Mouse (Mus musculus): ENCODE results near the gene Prkca. TPM values are rescaled to one million over a fixed set of nuclear protein-coding genes. Genes with fewer than 3 reads are reported as not detected.

The Prkca gene
- polyA plus RNA-seq, 1 experiment from 2014 or later: 4.5 TPM

DNA sequence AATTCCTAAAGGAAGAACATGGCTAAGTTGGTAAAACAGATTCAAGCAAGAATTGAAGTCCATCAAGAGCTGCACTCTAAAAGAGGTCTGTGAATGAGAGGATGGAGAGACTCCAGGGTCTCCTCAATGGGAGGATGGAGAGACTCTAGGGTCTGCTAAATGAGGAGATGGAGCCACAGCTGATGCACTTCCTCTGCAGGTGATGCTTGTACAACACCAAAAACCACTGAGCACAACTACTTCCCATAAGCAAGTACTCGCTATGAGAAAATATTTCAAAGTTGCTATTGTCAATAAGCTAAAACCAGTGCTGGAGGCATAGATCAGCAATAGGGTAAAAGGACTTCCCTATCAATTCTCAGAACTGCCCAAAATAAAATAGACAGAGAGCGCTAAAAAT, 137.1 kb downstream of the Prkca start:
- 97% methylated on average over 2 of the region's 2 CpGs for WGBS
- ATAC-seq (ENCODE audit: low FRiP score): no peak
- H3K4me2 ChIP-seq: no peak overlapping the region

DNA sequence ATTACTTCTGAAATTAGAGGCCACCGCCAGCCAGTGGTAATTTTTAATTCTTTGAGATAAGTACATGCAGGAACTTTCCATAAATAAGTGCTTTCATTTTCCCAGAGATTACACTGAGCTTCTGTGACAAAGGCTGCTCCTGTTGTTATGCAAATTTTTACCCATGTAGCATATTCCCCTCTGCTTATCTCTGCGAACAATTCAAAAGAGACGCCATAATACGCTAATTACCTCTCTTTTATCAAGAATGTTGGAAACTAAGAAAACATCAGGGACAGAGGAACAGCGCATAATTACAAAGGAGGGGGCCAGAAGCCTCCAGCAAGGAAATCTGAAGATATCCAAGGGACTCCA, 138.9 kb downstream of the Prkca start:
- WGBS: 17% methylated on average over 5 of the region's 5 CpGs
- Histone ChIP-seq H3K9me3 (ENCODE audit: control insufficient read depth, low read length) (no peaks in the 10 kb centered on the region), H3K4me2 (no peak overlapping the region), H3K27me3 (ENCODE audit: control insufficient read depth, insufficient read depth, low read length) (no peaks in the 10 kb centered on the region; the same call in 1 of the 2 replicates), H3K36me3 (ENCODE audit: control insufficient read depth, insufficient read depth, low read length) (no peaks in the 10 kb centered on the region), H3K4me3 (ENCODE audit: low read depth, low read length) (no peak overlapping the region), H3K9ac (ENCODE audit: low read length) (no peak overlapping the region), H3K27ac (ENCODE audit: low read depth, low read length) (no peak overlapping the region), H3K4me1 (ENCODE audit: control insufficient read depth, insufficient read depth, low read length) (peaks cover 18% of the 10 kb centered on the region)
- ATAC-seq (ENCODE audit: low FRiP score) (0 out of 2 replicates have a peak, but pooled peaks have one; percentile 46), DNase-seq (ENCODE audit: low spot score, missing footprints) (no peak)

More for the DNA sequence above, 137.1 kb downstream of the Prkca start:
- Histone ChIP-seq H3K27me3 (ENCODE audit: control insufficient read depth, insufficient read depth, low read length) (no peaks in the 10 kb centered on the region; the same call in 1 of the 2 replicates), H3K9me3 (ENCODE audit: control insufficient read depth, low read length) (no peaks in the 10 kb centered on the region), H3K4me1 (ENCODE audit: control insufficient read depth, insufficient read depth, low read length) (peaks cover 14% of the 10 kb centered on the region; the same call in 1 of the 2 replicates), H3K27ac (ENCODE audit: low read depth, low read length) (no peak overlapping the region), H3K36me3 (ENCODE audit: control insufficient read depth, insufficient read depth, low read length) (no peaks in the 10 kb centered on the region), H3K9ac (ENCODE audit: low read length) (no peak overlapping the region), H3K4me3 (ENCODE audit: low read depth, low read length) (no peak overlapping the region)
- DNase-seq (ENCODE audit: low spot score, missing footprints): no peak

GRCm38 (mm10) chr11:108204202-108204894, 139.4 kb downstream of the Prkca start:
- H3K27ac ChIP-seq (ENCODE audit: low read depth, low read length): no peak overlapping the region
- H3K9ac ChIP-seq (ENCODE audit: low read length): no peak overlapping the region
- H3K4me3 ChIP-seq (ENCODE audit: low read depth, low read length): no peak overlapping the region
- ATAC-seq (ENCODE audit: low FRiP score) (peak; percentile 33; the same call in 1 of the 2 replicates), DNase-seq (ENCODE audit: low spot score, missing footprints) (no peak)
- 46% methylated on average over 7 of the region's 7 CpGs for WGBS
- H3K36me3 ChIP-seq (ENCODE audit: control insufficient read depth, insufficient read depth, low read length): no peaks in the 10 kb centered on the region
- no peaks in the 10 kb centered on the region; the same call in 1 of the 2 replicates for H3K27me3 ChIP-seq (ENCODE audit: control insufficient read depth, insufficient read depth, low read length)
- H3K4me2 ChIP-seq: no peak overlapping the region
- peaks cover 18% of the 10 kb centered on the region for H3K4me1 ChIP-seq (ENCODE audit: control insufficient read depth, insufficient read depth, low read length)
- no peaks in the 10 kb centered on the region for H3K9me3 ChIP-seq (ENCODE audit: control insufficient read depth, low read length)

GRCm38 (mm10) chr11:108202835-108203234, 140.9 kb downstream of the Prkca start:
- Histone ChIP-seq H3K4me2 (no peak overlapping the region), H3K9me3 (ENCODE audit: control insufficient read depth, low read length) (no peaks in the 10 kb centered on the region), H3K36me3 (ENCODE audit: control insufficient read depth, insufficient read depth, low read length) (no peaks in the 10 kb centered on the region), H3K4me3 (ENCODE audit: low read depth, low read length) (no peak overlapping the region), H3K27me3 (ENCODE audit: control insufficient read depth, insufficient read depth, low read length) (no peaks in the 10 kb centered on the region; the same call in 1 of the 2 replicates), H3K9ac (ENCODE audit: low read length) (no peak overlapping the region), H3K4me1 (ENCODE audit: control insufficient read depth, insufficient read depth, low read length) (peaks cover 18% of the 10 kb centered on the region), H3K27ac (ENCODE audit: low read depth, low read length) (no peak overlapping the region)
- 91% methylated on average over 7 of the region's 7 CpGs for WGBS
- no peak for ATAC-seq (ENCODE audit: low FRiP score)
- no peak for DNase-seq (ENCODE audit: low spot score, missing footprints)

DNA sequence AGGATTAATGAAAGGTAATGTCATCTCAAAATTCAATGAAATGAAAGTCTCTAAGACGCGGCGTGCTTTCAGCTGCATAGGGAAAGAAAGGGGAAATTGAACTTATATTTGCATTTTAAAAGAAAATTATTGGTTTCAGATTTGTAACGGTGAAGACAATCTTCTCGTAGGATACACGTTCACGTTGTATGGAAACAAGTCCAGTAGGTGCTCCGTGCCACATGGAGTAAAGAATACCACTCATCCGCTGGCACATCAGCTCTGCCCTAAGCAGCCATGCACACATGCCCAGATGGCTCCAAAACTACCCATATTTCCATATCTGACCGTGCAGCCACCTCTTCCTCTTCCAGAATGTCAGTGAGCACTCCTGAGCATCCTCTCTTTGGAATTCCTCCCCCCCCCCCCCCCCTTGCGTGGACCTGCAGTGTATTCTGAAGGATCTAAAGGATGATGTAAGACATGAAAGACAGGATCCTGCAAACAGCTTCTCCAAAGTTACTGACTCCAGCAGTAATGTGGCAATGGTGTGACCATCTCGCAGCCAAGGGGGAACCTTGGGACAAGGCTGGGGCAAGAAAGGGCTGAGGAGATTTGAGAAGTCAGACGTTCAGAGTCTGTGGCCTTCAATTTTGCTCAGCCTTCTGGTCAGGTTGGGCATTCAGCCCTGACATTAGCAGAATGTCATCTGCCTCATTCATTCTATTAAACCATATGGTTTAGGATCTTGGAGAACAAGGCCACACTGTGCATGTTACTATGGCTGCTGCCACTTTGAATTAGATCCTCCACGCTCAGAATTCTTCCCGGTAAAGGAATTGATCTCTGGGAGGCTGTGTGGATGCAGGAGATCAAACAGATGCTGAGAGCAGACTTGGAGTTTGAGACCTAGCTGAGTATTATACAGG, 142.8 kb downstream of the Prkca start:
- H3K4me3 ChIP-seq (ENCODE audit: low read depth, low read length): no peak overlapping the region
- ATAC-seq (ENCODE audit: low FRiP score) (no peak), DNase-seq (ENCODE audit: low spot score, missing footprints) (no peak)
- H3K9me3 ChIP-seq (ENCODE audit: control insufficient read depth, low read length): no peaks in the 10 kb centered on the region
- no peak overlapping the region for H3K9ac ChIP-seq (ENCODE audit: low read length)
- H3K4me1 ChIP-seq (ENCODE audit: control insufficient read depth, insufficient read depth, low read length): peaks cover 18% of the 10 kb centered on the region
- H3K27me3 ChIP-seq (ENCODE audit: control insufficient read depth, insufficient read depth, low read length): no peaks in the 10 kb centered on the region; the same call in 1 of the 2 replicates
- H3K27ac ChIP-seq (ENCODE audit: low read depth, low read length): no peak overlapping the region
- no peaks in the 10 kb centered on the region for H3K36me3 ChIP-seq (ENCODE audit: control insufficient read depth, insufficient read depth, low read length)
- no peak overlapping the region for H3K4me2 ChIP-seq
- WGBS: 84% methylated on average over 15 of the region's 15 CpGs

DNA sequence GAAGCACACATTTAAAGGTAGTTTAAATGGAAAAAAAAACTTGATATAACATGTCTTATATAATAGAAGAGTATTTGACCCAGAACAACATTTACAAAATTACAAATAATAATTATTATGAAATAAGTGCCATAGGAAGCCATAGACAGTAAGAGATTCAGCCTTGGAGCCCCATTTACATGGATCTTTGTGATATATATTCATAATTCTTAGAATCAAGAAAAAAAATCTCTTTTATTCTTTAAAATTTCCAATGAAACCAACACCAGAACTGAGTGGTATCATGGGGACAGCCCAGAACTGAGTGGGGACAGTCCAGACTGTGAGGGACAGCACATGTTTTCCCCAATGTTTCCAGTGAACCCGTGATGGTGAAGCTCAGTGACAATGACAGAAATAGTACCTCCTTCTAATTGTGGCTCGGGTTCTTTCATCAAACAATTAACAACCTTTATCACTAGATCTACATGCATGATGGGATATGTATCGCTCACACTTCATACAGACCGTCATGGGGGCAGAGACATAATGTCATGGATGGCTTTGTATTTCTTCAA, 144.2 kb downstream of the Prkca start:
- 93% methylated on average over 4 of the region's 4 CpGs for WGBS
- ATAC-seq (ENCODE audit: low FRiP score): no peak
- H3K4me2 ChIP-seq: no peak overlapping the region

DNA sequence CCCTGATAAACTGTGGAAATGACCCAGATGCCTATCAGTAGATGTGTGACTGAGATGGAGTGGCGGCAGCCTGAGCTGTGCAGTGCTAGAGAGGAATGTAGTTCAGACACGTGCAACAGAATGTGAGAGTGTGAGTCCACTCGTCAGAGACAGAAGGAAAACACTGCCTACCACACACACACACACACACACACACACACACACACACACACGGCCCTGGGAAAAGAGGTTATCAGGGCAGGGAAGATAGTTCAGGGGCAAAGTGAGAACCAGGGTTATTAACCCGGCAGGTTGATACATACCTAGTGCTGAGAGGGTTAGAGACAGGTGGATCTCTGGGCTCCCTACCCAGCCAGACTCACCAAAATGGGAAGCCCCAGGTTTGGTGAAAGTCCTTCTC, 145.1 kb downstream of the Prkca start:
- WGBS: 72% methylated on average over 5 of the region's 5 CpGs
- Histone ChIP-seq H3K9me3 (ENCODE audit: control insufficient read depth, low read length) (no peaks in the 10 kb centered on the region), H3K4me2 (no peak overlapping the region), H3K4me1 (ENCODE audit: control insufficient read depth, insufficient read depth, low read length) (peaks cover 11% of the 10 kb centered on the region), H3K27ac (ENCODE audit: low read depth, low read length) (no peak overlapping the region), H3K36me3 (ENCODE audit: control insufficient read depth, insufficient read depth, low read length) (no peaks in the 10 kb centered on the region), H3K9ac (ENCODE audit: low read length) (no peak overlapping the region), H3K27me3 (ENCODE audit: control insufficient read depth, insufficient read depth, low read length) (no peaks in the 10 kb centered on the region; the same call in 1 of the 2 replicates), H3K4me3 (ENCODE audit: low read depth, low read length) (no peak overlapping the region)
- no peak for DNase-seq (ENCODE audit: low spot score, missing footprints)
- ATAC-seq (ENCODE audit: low FRiP score): no peak

More for the DNA sequence above, 144.2 kb downstream of the Prkca start:
- Histone ChIP-seq H3K4me3 (ENCODE audit: low read depth, low read length) (no peak overlapping the region), H3K9ac (ENCODE audit: low read length) (no peak overlapping the region), H3K27ac (ENCODE audit: low read depth, low read length) (no peak overlapping the region), H3K9me3 (ENCODE audit: control insufficient read depth, low read length) (no peaks in the 10 kb centered on the region), H3K27me3 (ENCODE audit: control insufficient read depth, insufficient read depth, low read length) (no peaks in the 10 kb centered on the region; the same call in 1 of the 2 replicates), H3K36me3 (ENCODE audit: control insufficient read depth, insufficient read depth, low read length) (no peaks in the 10 kb centered on the region), H3K4me1 (ENCODE audit: control insufficient read depth, insufficient read depth, low read length) (peaks cover 19% of the 10 kb centered on the region)
- DNase-seq (ENCODE audit: low spot score, missing footprints): no peak

GRCm38 (mm10) chr11:108197427-108198218, 146.1 kb downstream of the Prkca start:
- Histone ChIP-seq H3K27ac (ENCODE audit: low read depth, low read length) (no peak overlapping the region), H3K4me1 (ENCODE audit: control insufficient read depth, insufficient read depth, low read length) (peaks cover 11% of the 10 kb centered on the region), H3K4me2 (no peak overlapping the region), H3K9me3 (ENCODE audit: control insufficient read depth, low read length) (no peaks in the 10 kb centered on the region), H3K9ac (ENCODE audit: low read length) (no peak overlapping the region), H3K27me3 (ENCODE audit: control insufficient read depth, insufficient read depth, low read length) (no peaks in the 10 kb centered on the region; the same call in 1 of the 2 replicates), H3K4me3 (ENCODE audit: low read depth, low read length) (no peak overlapping the region), H3K36me3 (ENCODE audit: control insufficient read depth, insufficient read depth, low read length) (no peaks in the 10 kb centered on the region)
- ATAC-seq (ENCODE audit: low FRiP score) (no peak), DNase-seq (ENCODE audit: low spot score, missing footprints) (no peak)
- WGBS: 69% methylated on average over 9 of the region's 9 CpGs

Data from midbrain, embryonic 11.5 days (tissue).